Mouse (Mus musculus) spleen, adult 2 months (tissue): ENCODE data around the gene Ubash3b. TPM values are rescaled to one million over a fixed set of nuclear protein-coding genes. Genes with fewer than 3 reads are reported as not detected.

Experiments
- DNase-seq, 2 experiments: peaks; one replicate each; pipeline versions ENCODE4 v3.0.0 to v3.0.0-alpha.2; 2012 to 2021; ENCODE audit warnings: low spot score in 2 of 2, low read depth in 1 of 2
- H3K27ac ChIP-seq: fragments of 200-500 bp; 2 replicates; pipeline ENCODE4 v1.5.1; 2012; ENCODE audit warnings: low read length, inconsistent platforms; ENCODE audit not compliant: insufficient read depth
- H3K27me3 ChIP-seq: fragments of 200-500 bp; 2 replicates; pipeline ENCODE4 v1.6.1; 2012; ENCODE audit warnings: mild to moderate bottlenecking, moderate library complexity, low read length, inconsistent platforms; ENCODE audit not compliant: control insufficient read depth, insufficient read depth
- H3K36me3 ChIP-seq: fragments of 200-500 bp; 2 replicates; pipeline ENCODE4 v1.6.1; 2012; ENCODE audit warnings: mild to moderate bottlenecking, low read length, inconsistent platforms; ENCODE audit not compliant: control insufficient read depth, insufficient read depth
- H3K4me1 ChIP-seq: fragments of 200-500 bp; 2 replicates; pipeline ENCODE4 v1.6.1; 2011; ENCODE audit warnings: inconsistent platforms; ENCODE audit not compliant: control insufficient read depth, insufficient read depth, insufficient read length
- H3K4me3 ChIP-seq: fragments of 200-500 bp; 2 replicates; pipeline ENCODE4 v1.5.1; 2011; ENCODE audit warnings: mild to moderate bottlenecking, inconsistent platforms; ENCODE audit not compliant: insufficient read depth, insufficient read length; ENCODE audit errors: extremely low read depth
- CTCF ChIP-seq: fragments of 200-500 bp; IDR thresholded peaks from 2 replicates; pipeline ENCODE4 v1.5.1; 2011; ENCODE audit warnings: mild to moderate bottlenecking, inconsistent platforms; ENCODE audit not compliant: insufficient read depth, insufficient read length, insufficient replicate concordance; ENCODE audit errors: extremely low read depth
- POLR2A ChIP-seq: fragments of 200-500 bp; IDR thresholded peaks from 2 replicates; pipeline ENCODE4 v1.6.1; 2011; ENCODE audit warnings: low read depth, low read length, inconsistent platforms
- WGBS: fragments of 180-500 bp; shearing (Covaris S2); methylation state at CpG from one replicate; pipeline ENCODE4 v1.1.7; 2018; 5-methylcytosine and 5-hydroxymethylcytosine counted together
- polyA plus RNA-seq: library from polyadenylated mRNA; depleted of rRNA; stranded (reverse); fragments of >200 nt; gene quantifications from 2 replicates; pipeline ENCODE4 v1.2.3, GENCODE M21; 2012

The Ubash3b gene
- polyA plus RNA-seq, 1 experiment, result 10.2 TPM

GRCm38 (mm10) chr9:41166886-41167285 is 5.4 kb upstream of the Ubash3b start:
- no peak for DNase-seq

GRCm38 (mm10) chr9:41162363-41162762 is 866 bp upstream of the Ubash3b start:
- H3K27ac ChIP-seq, result no peak overlapping the region
- H3K4me1 ChIP-seq, result peaks cover 5% of the 10 kb centered on the region; the same call in 1 of the 2 replicates

More at GRCm38 (mm10) chr9:41166886-41167285, 5.4 kb upstream of the Ubash3b start:
- H3K27ac ChIP-seq, result no peak overlapping the region
- 35% methylated on average over 9 of the region's 10 CpGs for WGBS
- no peaks in the 10 kb centered on the region for H3K27me3 ChIP-seq
- no peaks in the 10 kb centered on the region for H3K36me3 ChIP-seq
- no peak for TF ChIP-seq POLR2A
- TF ChIP-seq CTCF, result no peak
- no peaks in the 10 kb centered on the region for H3K4me1 ChIP-seq
- H3K4me3 ChIP-seq, result no peak overlapping the region

GRCm38 (mm10) chr9:41160536-41161176 is 841 bp downstream of the Ubash3b start:
- no peak for DNase-seq
- Histone ChIP-seq H3K36me3 (no peaks in the 10 kb centered on the region), H3K4me3 (no peak overlapping the region), H3K27me3 (peaks cover 2% of the 10 kb centered on the region; the same call in 1 of the 2 replicates), H3K27ac (0 out of 2 replicates have a peak overlapping the region, but pooled peaks have one; percentile 5), H3K4me1 (peaks cover 7% of the 10 kb centered on the region; the same call in 1 of the 2 replicates)
- 43% methylated on average over 7 of the region's 7 CpGs for WGBS
- TF ChIP-seq POLR2A (no peak), CTCF (no peak)

More at GRCm38 (mm10) chr9:41162363-41162762, 866 bp upstream of the Ubash3b start:
- no peak for DNase-seq
- Histone ChIP-seq H3K27me3 (no peaks in the 10 kb centered on the region), H3K4me3 (no peak overlapping the region), H3K36me3 (no peaks in the 10 kb centered on the region)
- WGBS, result 75% methylated on average over 4 of the region's 4 CpGs
- no peak for TF ChIP-seq POLR2A
- no peak for TF ChIP-seq CTCF

- H3K4me1 ChIP-seq, result peaks cover 13% of the 10 kb centered on the region; the same call in 1 of the 2 replicates
Measured at GRCm38 (mm10) chr9:41159223-41159622, 2.3 kb downstream of the Ubash3b start.

GRCm38 (mm10) chr9:41157872-41158567 is 3.5 kb downstream of the Ubash3b start:
- 42% methylated on average over 15 of the region's 15 CpGs for WGBS
- TF ChIP-seq CTCF (no peak), POLR2A (no peak)
- no peaks in the 10 kb centered on the region for H3K36me3 ChIP-seq
- no peak overlapping the region for H3K27ac ChIP-seq
- no peak for DNase-seq
- H3K4me3 ChIP-seq, result peak overlapping the region; percentile 91; the same call in 1 of the 2 replicates
- peaks cover 2% of the 10 kb centered on the region; the same call in 1 of the 2 replicates for H3K27me3 ChIP-seq
- H3K4me1 ChIP-seq, result peaks cover 20% of the 10 kb centered on the region; the same call in 1 of the 2 replicates

More at GRCm38 (mm10) chr9:41159223-41159622, 2.3 kb downstream of the Ubash3b start:
- DNase-seq, result no peak
- Histone ChIP-seq H3K27ac (no peak overlapping the region), H3K4me3 (no peak overlapping the region), H3K36me3 (no peaks in the 10 kb centered on the region), H3K27me3 (peaks cover 2% of the 10 kb centered on the region; the same call in 1 of the 2 replicates)
- 89% methylated on average over 2 of the region's 2 CpGs for WGBS
- no peak for TF ChIP-seq POLR2A
- TF ChIP-seq CTCF, result no peak

GRCm38 (mm10) chr9:41157020-41157871 is 4.3 kb downstream of the Ubash3b start:
- peak in 1 of 2 experiments; percentile 46 for DNase-seq
- WGBS, result 1% methylated on average over 78 of the region's 82 CpGs
- Histone ChIP-seq H3K27me3 (peaks cover 2% of the 10 kb centered on the region; the same call in 1 of the 2 replicates), H3K36me3 (no peaks in the 10 kb centered on the region), H3K4me3 (peak overlapping the region; percentile 91), H3K27ac (peak overlapping the region; percentile 54), H3K4me1 (peaks cover 20% of the 10 kb centered on the region; the same call in 1 of the 2 replicates)
- TF ChIP-seq CTCF (no peak), POLR2A (no peak)
